Mouse (Mus musculus) layer of hippocampus, postnatal 14 days (tissue): ENCODE results near the gene Samsn1. TPM values are rescaled to one million over a fixed set of nuclear protein-coding genes. Genes with fewer than 3 reads are reported as not detected.

ENCODE experiments used
- DNase-seq, 2 experiments: peaks; one replicate each; pipeline ENCODE4 v3.0.0; 2021 to 2022; ENCODE audit warnings: low spot score in 2 of 2, mixed read lengths in 1 of 2
- long read RNA-seq, 2 experiments: library from polyadenylated mRNA; stranded (forward); transcript quantifications; one replicate each; pipeline ENCODE4 v2.0.0; 2021
- total RNA-seq, 2 experiments: library from RNA; stranded (reverse); gene quantifications; 2 replicates each; pipeline ENCODE4 v1.2.3; 2021

The Samsn1 gene
- 1 to 10 TPM in 1 of 2 experiments, under 1 TPM in 1; 0.93 to 1.4 TPM for total RNA-seq
- long read RNA-seq, experiment 1, partial matches to known transcripts: 0 of 2 reads
- long read RNA-seq, experiment 1, other reads (novel, unspliced or antisense): 0 of 2 reads
- long read RNA-seq, experiment 2, partial matches to known transcripts: 0 of 1 reads
- long read RNA-seq, experiment 2, other reads (novel, unspliced or antisense): 0 of 1 reads

DNA sequence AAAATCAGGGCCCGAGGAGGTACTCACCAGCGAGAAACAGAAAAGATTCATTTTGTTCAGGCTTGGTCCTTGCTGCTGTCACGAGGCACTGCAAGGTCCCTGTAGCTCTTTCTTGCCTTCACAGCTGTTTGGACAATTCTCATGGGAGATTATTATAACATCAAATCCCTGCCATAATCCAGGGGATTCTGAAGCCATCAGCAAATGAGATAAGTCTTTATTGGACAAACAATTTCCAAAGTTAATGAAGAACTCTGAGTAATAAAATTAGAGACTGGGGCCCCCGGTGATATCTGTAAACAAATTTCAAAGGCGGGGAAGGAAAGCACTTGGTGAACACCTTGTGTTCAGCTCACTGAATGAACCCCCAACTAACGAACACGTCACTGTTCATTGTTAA lies at the start of gene Samsn1:
Gene Samsn1 (minus strand): TSS at position 101 of the 400 bp plus-strand sequence.
- DNase-seq: no peak

DNA sequence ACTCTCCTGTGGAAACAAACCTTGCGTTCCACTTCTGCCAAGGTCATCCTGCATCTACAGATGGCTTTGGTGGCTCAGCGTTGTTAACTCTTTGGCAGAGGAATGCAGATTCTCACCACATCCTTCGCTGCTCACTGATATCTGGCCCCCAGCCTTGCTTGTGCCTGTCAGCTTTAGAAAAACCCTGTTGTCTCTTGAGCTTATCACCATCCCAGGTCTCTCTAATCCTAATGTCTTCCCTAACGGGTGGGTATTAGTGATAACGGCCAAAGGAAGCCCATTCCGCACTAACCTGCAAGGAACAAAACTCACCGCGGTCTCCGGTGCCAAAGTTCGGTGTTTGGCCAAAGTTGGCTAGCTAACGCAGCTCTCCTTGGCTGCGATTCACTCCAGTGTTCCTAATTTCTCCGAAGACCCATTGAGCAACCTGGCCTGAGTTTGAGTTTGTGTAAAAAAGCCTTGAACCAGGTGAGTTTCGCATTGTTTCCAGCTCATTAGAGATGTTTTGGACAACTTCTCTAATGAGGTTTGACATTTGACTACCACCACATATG lies 44.1 kb upstream of the Samsn1 start:
- DNase-seq: no peak

DNA sequence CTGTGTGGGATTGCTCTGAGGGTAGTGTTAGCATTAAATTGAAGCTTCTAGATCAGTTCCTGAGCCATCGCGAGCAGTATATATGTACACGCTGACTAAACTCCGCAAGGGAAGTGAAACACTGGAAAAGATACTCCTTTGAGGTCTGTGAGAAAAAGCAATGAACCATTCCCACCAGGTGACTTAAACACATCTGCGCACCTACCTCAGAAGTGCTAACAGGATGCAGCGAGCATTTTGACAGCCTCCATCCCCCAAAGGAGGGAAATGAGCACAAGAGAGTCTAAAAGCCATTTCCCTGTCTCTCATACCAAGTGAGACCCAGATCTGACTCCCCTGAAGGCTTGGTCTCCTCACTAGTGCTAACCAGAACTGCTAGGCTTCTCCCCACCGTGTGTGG lies 32.9 kb upstream of the Samsn1 start:
- no peak for DNase-seq

DNA sequence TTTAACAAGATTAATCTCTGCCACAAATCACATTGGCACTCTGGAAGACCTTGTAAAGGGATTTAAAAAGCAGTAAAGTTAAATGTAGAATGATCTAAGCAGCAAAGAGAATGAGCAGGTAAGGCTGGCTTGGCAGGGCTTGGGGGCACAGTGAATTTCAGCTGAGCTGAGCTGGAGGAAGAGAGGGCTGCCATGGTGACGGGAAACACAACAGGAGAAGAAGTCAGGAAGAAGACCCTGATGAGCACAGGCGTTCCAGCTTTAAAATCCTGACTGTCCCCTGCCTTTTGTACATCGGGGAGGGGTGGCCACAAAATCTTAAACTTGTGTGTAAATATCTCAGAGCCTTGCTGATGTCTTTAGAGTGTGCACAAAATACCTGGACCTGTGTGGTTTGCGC lies 32.0 kb upstream of the Samsn1 start:
- DNase-seq: no peak

DNA sequence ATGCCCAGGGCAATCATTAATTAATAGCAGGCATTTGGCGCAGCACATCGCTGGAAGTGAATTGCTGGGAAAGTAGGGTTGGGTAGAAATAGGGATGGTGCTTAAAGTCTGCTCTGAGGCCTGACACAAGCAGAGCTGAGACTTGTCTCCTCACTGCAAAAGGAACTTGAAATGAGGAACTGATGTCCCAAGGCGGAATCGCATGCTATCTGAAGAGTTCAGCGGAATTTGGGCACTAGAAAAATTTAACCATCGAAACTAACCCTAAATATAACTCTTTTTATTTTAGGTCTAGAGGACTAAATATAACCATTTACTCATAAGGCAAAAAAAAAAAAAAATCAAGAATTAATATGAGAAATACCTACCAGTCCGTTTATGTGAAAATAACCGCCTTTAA lies 31.5 kb upstream of the Samsn1 start:
- DNase-seq: no peak

DNA sequence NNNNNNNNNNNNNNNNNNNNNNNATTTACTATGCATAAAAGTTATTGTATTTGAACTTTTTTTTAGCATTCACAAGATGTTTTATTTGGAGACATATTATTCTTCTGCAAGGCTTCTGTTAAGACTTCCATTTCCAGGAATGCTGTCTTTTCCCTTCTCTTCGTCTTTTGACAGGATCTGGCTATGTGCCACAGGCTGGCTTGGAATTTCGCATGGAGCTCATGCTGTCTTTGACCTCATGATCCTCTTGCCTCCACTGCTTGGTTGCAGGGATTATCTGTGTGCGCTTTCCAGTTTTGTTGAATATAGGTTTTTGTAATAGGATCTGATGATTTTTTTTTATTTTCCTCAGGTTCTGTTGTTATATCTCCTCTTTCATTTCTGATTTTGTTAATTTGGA lies 25.0 kb upstream of the Samsn1 start:
- DNase-seq: no peak

DNA sequence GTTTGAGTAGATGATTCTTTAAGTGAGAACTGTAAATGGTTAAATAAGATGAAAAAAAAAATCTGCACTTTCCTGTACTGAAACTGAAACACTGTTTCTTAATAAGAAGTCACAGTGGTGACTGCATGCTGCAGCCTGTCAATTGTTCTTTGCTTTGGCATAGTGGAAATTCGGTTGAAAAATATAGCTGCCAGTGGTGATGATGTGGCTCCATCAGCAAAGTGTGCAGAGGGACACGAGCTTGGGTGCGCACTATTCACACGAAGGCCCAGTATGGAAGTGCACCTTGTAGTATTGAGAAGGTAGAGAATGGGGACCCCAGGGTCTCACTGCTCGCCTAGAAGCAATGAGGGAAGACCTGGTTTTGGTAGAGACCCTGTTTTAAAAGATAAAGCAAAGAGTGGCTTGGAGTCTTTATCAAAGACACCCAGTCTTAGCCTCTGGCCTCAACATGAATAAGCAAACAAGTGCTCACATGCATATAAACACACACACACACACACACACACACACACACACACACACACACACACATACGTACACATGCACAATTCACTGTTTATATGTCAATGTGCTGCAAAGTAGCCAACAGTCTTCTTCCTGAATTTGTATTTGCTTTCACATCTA lies 18.4 kb upstream of the Samsn1 start:
- DNase-seq: no peak

DNA sequence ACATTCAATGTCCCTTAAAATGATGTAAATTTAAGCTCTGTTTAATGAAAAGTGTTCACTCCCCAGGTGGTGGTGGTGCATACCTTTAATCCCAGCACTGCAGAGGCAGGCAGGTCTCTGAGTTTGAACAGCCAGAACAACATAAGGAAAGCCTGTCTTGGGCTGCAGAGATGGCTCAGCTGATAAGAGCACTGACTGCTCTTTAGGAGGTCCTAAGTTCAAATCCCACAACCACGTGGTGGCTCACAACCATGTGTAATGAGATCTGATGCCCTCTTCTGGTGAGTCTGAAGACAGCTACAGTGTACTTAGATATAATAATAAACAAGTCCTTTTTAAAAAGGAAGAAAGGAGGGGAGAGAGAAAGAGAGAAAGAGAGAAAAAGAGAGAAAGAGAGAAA lies 2.9 kb downstream of the Samsn1 start:
- DNase-seq: no peak

DNA sequence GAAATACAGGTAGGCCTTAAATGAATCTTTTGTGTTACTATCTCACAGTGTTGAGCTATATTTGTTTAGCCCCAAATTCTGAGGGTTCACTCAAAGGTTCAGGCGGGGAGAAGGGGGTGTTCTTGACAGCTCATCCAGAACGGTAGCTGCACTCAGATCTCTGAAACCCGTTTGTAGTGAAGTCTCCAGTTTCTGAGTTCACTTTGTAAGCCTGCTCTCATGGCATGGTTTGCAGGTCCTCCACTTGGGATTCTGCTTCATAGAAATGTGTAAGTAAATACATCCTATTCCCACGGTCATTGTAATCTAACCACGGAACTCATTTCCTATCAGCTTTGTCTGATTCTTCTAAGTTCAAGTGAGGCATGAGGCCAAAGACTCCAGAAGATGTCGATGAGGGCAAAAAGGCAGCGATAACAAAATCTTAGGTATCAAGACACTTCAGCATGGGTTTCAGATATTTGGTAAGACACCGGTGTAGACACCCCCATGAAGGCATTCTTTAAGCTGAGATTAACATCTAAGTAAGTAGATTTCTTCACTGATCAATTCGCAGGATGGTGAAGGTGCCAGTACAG lies 18.2 kb downstream of the Samsn1 start:
- DNase-seq: no peak

DNA sequence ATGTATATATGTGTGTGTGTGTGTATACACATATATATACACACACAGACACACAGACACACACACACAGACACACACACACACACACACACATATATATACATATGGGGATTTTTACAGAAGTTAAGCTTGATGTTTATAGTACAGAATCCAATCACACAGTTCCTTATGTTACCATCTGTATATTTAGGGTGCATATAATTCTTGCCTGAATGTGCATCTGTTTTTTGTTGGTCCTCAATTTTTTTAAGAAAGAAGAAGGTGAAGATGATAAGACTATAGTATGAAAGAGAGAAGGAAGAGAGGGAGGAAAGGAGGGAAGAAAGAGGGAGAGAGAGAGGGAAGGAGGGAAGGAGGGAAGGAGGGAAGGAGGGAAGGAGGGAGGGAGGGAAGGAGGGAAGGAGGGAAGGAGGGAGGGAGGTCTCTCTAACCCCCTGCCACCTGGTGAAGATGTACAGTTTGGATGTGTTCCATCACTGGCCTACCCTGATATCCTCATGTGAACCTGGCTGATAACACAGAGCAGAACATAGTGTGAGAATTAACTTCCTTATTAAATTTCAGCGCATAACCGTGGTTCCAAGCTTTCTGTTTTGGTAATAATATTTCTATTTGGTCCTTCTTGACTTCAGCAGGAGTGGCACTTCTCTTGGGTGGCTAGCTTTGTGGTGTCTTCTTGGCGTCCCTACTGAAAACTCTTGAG lies 19.1 kb downstream of the Samsn1 start:
- no peak for DNase-seq

DNA sequence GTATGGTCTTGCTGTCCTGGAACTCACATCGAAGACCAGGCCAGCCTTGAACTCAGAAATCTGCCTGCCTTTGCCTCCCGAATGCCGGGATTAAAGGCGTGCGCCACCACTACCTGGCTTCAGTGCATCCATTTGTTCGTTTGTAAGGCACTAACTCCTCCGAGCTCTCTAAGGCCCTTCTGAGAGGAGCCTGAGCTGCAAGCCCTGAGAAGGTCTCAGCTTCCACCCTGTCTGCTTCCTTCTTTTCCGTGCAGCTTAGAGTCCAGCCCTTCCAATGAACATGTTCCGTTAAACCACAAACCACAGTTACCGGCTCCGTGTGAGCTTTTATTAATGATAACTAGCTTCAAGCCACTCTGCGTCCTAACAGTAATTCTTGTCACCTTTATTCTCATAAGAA lies 19.8 kb downstream of the Samsn1 start:
- no peak for DNase-seq

DNA sequence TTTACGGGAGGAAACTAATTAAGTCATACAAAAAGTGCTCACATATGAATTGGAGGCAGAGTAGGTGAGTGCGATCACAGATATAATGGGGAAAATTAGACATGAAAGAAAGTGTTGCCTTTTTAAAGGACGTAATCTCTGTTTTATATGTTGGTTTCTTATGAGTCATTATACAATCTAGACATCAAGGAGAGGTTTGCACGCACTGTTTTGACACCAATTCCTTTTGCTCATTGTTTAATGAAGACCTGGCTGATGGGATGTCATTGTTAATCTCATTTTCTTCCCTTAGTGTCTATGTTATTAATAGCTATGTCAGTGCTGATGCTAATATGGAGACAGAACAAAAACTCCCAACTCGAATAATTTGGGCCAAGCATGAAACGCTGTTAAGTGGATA lies 20.3 kb downstream of the Samsn1 start:
- no peak for DNase-seq

DNA sequence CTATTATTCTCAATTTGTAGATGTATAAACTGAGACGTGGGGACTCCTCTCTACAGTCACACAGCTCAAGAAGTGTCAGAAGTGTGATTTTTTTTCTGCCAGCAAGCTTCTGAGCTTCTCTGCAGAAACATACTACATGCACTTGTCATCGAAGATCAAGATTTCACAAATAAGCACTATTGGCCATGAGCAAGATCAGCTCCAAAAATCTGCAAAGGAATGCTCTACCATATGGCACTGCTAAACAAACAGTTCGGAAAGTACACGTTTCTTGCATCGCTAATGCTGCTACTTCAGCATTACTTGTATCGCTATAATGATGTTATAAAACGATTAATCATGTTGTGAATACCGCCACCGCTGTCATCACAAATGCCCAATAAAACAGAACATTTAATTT lies 22.0 kb downstream of the Samsn1 start:
- DNase-seq: no peak

DNA sequence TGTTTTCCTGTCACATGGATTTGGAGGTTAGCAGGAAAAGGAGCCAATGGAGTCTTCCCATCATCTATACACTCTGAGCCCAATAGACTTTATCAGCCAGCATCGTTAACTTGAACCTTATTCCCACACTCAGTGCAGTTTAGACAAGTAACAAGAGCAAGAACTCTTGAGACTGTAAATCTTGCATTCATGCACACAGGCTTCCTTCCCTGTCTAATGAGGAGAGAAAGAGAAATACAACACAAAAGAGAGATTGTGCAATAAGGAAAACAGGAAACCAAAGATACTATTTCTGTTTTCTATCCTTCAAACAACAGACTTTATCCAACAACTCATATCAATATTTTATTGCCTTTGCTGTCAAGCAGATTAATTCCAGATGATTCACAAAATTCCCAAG lies 31.9 kb downstream of the Samsn1 start:
- DNase-seq: no peak

DNA sequence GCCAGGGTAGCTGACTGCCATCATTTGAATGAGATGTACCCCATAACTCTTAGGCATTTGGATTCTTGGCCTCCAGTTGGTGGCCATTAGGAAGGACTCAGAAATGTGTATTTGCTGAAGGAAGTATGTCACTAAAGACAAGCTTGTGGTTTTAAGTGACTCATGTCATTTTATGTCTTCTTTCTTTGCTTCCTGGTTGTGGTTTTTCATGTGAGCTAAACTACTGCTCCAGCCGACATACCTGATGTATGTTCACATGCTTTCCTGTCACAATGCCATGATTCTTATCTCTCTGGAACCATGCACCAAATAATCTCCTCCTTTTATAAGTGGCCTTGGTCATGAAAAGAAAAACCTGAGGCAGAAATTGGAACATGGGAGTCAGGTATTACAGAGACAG lies 38.2 kb downstream of the Samsn1 start:
- no peak for DNase-seq

DNA sequence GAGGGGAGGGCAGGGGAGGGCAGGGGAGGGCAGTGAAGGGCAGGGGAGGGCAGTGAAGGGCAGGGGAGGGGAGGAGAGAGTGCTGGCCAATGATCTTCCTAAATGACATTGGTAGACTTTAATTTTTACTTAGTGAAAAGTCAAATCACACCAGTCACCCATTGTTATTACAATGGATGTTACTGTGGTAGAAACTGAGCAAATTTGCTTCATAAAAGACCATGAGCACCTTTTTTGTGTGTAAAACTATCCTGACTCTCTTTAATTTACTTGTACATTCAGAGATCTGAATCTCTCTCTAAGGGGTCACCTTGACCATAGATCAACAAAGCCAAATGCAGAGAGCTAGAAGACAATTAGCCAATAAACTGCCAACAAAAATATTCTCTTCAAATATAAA lies 42.7 kb downstream of the Samsn1 start:
- DNase-seq: no peak

DNA sequence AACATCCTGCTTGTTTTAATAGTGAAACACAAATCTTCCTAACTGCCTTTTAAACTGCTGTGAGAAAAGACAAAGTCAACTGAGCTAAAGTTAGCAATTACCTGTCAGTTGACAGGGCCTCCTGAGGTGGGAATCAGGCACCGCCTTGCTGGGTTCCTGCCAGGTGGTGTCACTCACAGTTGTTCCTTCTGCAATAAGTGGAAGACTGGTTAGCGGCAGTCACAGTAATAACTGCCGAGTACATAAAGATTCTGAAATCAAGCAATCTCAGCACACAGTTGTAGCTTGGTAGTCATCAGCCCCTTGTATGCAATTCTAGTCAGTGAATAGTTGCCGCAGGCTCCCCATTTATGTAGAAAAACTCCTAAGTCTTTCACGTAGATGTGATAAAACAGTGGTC lies 44.3 kb downstream of the Samsn1 start:
- no peak for DNase-seq

DNA sequence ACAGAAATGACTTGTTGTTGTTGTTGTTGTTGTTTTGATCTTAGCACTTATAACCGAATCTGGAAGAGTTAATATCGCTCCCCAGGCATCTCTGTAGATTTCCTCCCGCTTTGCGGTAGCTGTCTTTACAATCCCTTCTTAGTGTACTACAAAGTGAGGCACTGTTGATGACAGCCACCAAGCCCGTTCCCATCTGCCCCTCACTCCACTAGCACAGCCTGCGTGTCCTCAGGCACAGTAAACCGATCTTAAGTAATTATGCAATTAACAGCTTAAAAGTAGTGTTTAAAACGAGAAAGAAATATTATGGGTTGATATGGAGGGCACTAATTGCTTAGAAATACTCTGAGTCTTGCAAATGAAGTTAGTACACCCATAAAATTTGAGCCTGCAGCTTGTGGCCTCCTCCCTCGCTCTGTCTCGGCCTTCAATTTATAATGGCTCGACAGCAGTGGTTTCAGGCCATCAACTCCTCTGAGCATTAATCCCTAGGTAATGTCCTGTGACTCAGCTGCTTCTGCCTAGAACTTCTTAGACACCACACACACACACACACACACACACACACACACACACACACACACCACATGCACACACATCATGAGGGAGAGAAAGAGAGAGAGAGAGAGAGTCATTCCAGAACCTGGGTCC lies 46.3 kb downstream of the Samsn1 start:
- no peak for DNase-seq

DNA sequence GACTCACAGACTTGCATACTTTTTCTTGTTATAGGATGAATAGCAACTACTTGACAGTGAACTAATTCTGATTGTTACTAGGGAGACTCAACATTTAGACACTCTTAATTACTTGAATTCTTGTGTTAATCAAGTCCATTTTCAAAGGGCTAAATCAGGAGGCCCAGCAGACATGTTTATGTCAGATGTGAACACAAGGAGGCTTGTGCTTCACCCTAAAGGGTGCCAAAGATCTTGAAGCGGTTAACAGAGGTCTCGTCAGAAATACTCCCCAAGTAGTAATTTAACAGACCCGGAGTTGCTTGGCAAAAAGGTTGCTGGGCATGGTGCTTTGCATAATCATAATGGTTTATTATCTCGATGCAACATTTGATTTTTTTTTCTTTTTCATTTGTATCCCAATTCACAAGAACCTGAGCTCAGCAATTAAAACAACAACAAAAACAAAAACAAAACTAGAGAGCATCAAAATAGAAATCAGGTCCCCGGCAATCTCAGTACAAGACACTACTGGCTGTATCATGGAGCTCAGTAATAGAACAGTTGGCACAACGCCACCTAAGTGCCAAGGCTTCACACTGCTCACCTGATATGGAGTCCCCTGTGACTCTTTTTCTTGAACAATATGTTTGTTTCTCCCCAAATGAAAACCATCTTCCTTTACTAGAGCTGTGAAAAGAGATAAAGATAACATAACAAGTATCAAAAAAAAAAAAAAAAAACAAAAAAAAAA lies 51.6 kb downstream of the Samsn1 start:
- no peak for DNase-seq

DNA sequence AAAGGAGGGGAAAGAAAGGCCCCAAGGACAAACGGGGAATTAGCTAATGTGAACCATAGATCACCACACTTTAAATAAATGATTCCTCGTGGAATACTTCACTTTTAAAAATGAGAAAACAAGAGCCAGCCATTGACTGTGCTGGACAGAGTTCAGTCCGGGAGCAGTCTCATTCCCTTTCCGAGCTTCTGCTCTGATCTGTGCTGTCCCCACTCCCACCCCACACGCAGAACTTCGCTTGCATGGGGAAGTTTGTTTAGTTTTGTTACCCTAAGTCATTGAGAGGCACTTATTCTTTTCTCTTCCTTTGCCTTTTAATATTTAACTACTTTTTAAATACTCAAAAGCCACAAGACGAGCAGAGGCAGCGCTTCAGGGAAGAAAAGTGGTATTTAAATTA lies 60.1 kb downstream of the Samsn1 start:
- no peak for DNase-seq

DNA sequence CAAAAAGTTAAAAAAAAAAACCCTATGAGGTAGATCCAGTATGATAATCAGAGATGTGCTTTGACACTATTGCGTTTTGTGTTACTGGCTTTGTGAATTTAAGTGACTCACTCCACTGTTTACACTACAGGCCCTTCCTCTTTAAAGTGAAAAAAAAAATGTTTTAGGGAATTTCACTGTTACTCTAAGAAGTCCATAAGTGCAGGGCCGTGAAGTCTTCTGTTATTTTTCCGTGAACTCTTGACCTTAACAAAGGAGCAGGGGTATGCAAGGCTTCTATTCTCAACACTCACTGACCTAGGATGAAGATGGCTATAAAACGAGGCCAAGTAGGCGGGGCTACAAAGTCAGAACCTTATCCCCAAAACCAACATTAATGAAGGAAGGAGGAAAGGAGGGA lies 60.6 kb downstream of the Samsn1 start:
- DNase-seq: no peak
